Mouse (Mus musculus) ovary, adult 18-20 months (tissue): ENCODE measurements at regions not wholly inside any gene's neighbourhood (a gene's known extent, or its start where the extent isn't known, plus 50 kb on each side); places are given as distances from the start of the nearest gene placed in this dataset.
A peak's percentile ranks its signal among the peaks of the same experiment; 100 is the strongest.

Experiments
- DNase-seq: peaks from one replicate; pipeline ENCODE4 v3.0.0; 2022; ENCODE audit warnings: low spot score, mixed read lengths

DNA sequence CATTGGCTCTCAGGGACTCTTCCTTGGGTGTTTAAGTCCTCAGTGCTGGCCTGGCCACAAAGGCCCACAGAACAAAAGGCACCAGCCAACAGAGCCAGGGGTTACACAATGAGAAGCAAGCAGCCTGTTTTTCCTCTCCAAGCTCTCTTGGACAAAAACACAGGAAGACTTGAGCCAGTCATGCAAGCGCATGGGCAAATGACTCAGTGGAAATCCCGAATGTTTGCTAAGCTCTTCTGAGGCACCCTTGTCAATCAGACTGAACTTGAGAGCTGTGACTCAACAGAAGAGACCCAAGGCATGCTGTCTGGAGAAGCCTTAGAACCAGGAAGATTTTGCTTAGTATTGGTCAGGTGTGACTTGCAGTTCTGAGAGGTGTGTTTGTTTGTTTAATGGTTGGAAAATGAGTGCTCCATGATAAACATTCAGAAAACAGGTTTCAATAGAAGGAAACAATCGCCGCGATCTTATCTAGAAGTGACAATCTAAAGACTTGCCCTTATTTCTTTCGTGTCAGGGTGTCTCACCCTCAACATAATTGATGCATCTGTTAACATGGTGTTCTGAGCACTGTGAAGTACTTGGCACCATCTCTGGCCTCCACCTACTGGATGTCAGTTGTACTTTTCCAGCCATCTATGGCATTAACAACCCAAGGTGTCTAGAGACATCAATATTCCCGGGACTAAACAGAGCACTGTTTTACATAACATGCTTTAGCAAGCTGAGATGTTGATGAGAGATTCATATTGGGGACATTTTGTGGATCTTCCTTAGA, 124.0 kb upstream of the Tmc1 start:
- no peak for DNase-seq

DNA sequence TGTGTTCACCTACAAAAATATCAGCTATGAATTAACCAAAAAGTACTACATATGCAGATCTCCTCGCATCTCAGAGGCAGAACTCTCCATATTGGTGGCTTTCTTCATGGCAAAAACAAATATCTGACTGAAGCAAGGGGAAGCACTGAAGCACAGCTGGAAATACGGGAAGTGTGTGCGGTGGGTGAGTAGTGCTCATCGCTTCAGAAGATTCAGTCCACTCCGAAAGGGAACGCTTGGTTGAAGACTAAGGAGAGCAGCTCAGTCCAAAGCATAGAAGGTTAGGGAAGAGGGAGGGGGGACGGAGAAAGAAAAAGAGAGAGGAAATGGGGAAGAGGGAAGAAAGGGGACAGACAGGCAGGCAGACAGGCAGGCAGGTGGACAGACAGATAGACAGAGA, 114.4 kb upstream of the Tmc1 start:
- DNase-seq, result no peak

DNA sequence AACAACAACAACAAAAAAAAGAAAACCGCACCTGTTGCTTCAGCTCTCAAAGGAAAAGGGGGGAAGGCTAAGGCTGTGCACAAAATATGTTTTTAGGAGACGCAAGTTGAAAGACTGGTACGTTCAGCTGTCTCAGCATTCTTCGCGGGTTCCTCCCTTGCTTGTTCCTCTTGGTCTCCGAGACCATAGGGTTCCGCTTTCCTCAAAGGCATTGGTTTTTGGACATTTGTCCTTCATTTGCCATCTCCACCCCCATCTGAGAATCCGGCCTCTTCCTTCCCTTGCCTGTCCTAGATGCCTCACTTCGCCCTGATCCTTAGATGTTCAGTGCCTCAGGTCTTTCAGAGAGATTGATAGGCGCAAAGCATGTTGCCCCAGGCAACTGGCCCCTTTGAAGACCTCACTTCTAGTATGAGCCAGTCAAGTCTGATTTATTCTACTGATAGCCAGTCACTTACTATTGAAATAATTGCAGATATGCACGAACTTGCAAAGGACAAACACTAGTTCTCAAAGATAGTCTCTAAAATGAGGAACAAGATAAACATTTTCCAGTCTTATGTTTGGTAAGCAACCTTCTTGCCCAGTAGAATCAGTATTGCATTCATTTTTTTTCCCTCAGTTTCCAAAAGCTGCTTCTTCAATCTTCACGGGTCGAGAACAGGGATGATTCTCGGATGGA, 112.6 kb upstream of the Tmc1 start:
- no peak for DNase-seq

DNA sequence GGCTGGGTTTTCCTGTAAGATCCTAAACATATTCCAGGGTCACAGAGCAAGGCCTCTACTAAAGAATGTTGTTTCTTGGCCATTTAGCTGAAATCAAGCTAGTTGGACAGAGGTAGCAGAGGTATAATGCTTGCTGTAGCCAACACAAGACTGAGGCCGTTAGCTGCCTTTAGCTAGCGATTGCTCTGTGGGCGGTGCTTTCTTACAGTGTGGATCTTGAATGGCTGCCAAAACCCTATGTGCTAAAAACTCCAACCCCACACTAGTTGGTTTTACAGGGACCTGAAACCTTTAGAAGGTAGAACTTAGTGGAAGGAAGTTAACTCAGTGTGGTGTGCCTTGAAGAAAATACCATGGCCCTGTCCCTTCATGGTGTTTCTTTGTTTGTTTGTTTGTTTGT, 110.9 kb upstream of the Tmc1 start:
- no peak for DNase-seq

DNA sequence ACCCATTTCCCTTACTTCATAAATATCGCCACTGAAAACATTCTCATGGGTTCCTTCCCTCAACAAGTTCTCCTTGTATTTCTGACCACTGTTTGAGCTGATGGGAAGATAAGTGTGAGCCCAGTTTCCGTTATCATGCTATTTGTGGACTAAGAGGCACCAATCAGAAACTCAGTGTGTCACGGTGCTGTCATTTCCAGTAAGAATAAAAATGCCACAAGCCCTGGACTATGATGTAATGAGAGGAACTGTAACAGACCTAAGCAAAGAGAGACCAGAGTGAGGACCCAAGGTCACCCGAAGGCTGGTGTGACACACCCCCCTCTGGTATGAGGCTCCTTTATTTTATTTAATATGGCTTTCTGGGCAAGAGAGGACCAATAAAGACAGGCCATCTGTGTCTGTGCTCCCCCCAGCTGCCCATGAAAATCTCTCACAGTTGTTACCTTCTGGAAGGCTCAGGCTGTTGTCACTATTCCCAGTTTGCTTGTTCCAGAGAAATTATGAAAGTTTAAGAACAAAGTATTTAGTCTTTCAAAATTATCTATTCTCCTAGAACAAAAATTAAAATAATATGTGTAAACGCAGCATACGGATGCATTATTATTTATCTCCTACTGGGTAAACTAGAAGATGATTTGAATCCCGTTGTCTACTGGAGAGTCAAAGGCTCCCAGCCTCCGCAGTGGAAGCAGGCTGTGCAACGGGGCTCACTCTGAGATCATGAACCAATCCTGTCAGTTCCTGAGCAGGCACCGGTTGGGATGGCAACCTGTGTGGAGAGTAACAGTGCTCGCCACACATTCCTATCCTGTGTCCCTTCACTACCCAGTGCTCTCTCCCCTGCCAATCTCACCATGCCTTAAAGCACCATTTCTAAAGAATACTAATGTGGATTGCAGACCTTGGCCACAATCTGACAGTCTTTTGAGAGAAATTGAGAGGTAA, 99.9 kb upstream of the Tmc1 start:
- DNase-seq, result no peak

DNA sequence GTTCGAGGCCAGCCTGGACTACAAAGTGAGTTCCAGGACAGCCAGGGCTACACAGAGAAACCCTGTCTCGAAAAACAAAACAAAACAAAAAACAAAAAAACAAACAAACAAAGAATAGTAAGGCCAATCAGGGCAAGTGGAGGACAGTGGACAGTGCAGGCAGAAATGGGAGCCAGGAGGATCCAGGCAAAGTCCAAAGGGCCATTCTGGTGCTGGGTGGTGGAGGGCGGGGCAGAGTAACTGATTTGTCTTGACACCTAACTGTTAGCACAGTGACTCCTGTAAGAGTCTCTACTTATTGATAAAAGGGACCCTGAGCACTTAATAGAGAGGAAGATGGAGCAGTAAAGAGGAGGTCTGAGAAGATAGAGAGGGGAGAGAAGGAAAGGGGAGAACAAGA, 98.8 kb upstream of the Tmc1 start:
- no peak for DNase-seq

DNA sequence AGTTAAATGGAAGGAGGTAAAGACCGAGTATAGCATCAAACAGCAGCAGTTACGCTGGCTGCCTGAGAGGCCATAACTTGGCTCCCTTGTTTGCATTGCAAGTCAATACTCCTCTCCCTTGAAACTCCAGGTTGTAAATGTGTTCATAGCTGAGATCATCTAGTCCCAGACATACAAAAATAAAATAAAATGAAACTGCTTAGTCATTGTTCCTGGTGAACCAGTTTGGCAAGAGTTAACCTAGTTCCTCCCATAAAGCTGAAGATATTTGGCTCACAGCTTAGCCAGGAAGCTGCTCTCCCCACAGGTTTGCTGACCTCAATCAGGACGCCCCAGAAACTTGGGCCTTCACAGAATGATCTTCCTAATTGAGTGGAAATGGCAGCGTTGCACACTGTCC, 97.9 kb upstream of the Tmc1 start:
- no peak for DNase-seq

DNA sequence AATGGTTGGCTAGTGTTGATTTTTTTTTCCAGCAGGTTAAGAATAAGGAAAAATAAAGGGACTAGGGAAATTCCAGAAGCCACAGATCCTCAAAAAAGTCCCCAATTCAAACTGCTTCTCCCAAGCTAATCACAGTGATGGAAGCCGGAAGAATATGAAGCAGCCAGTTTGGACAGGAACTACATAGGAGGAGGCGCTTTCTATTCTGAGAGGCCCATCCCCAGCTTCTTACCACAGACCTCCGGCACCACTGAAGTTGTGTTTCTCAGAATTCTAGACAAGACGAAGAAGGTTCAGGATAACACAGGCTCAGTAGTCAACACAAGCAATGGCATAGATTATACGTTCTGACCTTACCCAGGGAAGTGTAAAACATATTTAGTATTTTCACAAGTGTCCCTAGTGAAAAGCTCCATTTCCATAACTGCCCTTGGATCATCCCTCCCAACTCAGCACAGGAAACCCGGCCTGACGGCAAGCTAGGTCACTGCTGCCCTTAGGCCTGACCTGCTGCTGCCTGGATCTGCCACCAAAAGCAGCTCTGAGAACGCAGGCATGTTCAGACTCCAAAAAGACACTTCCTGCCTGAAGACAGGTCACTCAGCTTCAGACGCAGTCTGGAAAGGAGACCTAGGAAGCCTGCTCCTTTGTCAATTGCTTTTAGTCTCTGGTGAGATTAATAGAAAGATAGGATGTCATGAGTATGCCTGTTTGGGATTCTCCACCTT, 97.2 kb upstream of the Tmc1 start:
- no peak for DNase-seq

DNA sequence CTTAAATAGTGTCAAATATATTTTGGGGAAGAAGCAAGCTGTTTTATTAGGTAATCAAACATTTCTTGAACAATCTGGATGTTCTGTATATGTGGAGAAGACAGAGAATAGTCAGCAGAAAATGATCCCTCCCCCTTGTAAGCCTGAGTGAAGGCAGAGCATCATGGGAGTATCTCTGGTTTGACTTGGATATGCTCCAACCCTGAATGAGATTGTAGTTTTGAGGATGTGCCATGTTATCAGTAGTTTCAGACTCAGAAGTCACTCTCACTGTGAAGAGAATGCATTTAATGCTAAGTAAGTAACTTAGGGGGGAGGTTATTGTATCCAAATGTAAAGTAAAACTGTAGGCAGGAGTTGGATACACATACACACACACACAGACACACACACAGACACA, 95.3 kb upstream of the Tmc1 start:
- no peak for DNase-seq

DNA sequence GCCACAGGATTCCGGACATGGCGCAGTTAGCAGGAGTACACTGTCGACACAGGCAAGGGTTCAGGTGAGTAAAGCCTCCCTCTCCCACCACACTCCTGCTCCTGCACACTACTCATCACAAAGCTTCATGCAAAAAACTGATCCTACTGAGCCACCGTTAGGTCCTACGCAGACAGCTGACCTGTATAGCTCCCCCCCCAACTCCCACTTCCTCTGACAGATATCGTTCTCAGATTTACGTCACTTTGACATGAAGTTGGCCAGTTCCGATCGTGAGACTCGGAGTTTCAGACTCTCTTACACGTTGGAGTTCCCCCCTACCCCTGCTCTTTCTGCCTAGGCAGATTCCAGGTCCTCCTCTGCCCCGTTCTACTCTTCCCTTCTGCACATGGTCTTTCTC, 91.6 kb upstream of the Tmc1 start:
- no peak for DNase-seq

DNA sequence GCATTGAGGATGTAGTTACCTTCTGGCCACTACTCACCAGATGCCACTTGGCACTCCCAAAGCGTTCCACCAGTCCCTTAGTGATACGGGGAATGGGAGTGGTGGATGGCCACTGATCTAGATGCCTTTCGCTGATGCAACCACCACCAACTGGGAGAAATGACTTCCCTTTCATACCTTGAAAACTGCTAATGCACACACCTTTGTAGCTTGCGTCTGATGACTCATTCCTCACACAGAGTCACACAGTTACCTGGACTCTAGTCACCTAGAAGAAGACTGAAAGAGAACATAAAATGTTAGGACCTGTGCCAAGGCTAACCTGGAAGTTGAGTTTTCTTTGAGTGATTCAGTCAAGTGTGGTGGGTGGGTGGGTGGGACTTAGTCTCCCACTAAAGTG, 90.0 kb upstream of the Tmc1 start:
- no peak for DNase-seq

DNA sequence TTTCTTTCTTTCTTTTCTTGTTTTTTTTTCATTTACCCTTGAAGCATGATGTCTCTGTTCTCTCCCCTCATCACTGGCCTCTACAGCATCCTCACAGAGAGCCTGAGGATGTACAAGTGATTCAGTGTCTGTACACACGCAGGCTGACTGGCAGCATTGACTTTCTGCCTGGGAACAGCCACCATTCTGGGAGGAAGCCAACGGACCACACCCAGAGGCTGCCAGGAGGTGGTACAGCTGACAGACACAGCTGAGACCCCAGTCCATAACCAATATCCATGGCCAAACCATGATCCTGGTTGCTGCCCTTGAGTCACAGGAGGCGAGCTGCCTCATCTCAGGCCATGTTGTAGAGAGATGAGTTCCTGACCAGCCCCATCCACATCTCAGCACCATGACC, 88.5 kb upstream of the Tmc1 start:
- no peak for DNase-seq

DNA sequence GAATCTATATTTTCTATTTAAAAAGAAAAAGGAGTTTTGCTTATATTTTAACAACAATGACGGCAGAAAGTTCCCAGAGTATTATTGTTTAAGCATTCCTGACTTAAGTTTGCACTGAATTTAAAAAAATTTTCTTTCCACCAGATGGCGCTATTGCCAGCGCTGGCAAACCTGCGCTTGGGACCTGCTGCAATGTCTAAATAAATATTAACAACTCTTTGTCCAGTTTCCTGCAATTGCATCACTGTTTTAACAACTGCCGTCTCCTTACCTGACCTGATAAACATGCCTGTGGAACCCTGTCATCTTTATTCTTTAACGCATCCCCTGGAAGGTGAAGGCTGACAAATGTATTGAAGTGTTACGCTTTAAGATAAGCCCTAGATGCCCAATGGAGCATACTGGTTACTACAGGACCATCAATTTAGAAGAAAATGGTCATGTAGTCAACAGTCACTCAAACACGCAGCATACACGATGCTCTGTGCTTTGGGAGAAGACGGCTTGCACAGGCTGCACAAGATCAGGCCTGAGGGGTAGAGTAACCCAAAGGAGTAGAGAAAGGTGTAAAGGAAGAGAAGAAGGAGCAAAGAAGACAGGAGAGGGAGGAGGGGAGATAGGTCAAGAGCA, 83.6 kb upstream of the Tmc1 start:
- DNase-seq, result no peak

DNA sequence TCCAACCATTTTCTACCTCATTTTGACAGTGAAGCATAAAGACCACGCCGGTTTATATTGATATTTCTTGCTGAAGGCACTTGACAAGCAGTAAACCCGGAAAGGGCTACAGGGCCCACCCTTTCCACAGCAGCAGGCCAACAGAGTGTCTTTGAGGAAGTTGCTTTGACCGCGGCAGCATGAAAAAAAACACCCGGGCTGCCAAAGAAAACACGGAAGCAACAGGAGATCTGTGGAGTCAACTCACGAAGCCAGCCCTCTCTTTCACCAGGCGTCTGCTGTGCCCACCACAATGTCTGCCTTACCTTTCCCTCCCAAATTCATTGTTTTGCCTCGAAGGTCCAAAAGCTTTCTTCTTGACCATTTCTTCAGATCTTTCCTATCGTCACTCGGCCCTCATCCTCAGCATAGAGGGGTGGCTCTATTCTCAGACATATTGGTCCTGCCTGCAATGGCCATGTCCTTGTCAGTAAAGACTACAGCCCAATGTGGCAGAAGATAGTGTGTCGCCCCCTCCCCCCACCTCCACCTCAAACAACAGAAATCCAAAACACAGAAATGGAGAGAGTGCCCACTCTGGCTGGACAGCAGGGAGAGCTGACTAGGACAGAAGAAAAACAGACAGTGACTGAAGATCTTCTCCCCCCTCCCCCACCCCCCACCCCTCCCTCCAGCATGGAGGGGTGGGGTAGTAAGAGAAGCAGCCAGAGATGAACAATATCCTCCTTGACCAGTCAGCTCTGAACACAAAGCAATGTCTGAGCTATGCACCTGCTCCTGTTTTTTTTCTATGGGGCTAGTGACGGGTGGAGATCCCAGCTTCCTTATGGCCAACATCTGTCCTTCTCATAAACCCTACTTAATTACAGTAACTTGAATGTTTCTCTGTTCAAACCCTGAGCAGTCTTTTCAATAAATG, 82.8 kb upstream of the Tmc1 start:
- DNase-seq, result peak; percentile 47

DNA sequence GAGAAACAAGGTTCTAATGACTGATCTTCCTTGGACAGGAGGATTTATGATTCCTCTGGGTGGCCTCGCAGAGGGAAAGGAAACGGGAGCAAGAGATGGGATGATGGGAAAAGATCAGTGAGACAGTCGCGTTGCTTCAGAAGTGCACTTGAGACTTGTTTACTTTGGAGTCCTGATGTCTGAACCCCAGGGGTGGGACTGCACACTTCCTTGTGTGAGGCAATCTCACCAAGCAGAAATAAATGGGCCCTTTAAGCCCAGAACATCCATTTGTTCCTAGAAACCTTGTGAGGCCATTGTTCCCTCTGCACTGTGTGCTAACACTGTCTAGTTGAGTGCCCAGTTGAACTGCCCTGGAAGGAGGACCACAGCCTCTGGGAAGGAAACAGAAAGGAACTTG, 81.5 kb upstream of the Tmc1 start:
- DNase-seq, result no peak

DNA sequence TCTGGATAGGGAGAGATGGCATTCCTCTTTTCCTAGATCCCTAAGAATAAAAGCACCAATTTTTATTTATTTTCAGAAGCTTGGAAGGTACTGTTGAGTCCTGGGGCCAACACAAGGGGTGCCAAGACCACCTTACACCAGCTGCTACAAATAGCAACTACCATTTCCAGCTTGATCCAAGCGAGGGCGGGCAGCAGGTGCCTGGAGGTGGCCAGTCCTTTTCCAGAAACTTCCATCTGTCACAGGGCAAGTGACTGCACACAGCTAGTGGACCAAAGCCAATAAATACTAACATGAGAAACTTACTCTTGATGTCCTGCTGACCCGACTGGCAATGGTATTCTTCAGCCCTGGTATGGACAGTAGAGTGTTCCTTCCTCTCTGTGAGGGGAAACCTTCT, 80.0 kb upstream of the Tmc1 start:
- DNase-seq, result no peak

DNA sequence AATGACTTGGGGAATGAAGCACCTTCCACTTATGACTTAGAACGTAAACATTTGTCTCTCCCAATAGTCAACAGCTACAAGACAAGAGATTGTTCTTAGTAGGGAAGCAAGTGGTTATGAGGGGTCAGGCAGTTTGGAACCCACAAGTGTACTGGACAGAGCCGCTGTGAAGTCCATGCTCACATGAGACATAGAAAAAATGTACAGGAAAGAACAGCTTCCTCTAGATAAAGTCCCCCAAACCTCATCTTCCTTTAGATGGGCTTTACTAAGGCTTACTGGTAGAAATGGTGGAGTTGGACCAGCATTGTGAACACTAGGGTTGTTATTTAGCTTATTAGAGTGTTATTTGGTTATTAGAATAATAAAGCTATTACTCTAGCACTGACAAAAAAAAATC, 78.6 kb upstream of the Tmc1 start:
- no peak for DNase-seq

DNA sequence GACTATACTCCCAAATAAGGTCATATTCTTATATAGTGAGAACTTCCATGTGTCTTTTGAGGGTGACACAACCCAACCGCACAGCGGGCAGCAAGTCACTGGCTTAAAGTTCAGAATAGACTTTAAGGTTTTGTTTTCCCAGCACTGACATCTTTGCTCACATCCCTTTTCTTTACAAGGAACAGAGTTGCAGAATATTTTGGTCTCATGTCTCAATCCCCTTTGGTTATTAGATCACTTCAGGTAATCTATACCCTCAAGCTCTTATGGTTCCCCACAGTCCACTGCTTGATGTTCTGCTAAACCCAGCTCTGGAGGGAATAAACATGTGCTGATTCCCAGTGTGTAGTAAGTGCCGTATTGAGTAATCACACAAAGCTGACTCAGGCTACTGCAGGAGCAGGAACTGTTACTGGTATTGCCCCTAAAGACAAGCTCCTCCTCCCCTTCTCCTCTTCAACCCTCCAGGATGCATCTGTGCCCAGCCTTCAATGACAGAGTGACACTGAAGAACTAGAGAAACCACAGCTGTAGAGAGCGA, 77.8 kb upstream of the Tmc1 start:
- no peak for DNase-seq

DNA sequence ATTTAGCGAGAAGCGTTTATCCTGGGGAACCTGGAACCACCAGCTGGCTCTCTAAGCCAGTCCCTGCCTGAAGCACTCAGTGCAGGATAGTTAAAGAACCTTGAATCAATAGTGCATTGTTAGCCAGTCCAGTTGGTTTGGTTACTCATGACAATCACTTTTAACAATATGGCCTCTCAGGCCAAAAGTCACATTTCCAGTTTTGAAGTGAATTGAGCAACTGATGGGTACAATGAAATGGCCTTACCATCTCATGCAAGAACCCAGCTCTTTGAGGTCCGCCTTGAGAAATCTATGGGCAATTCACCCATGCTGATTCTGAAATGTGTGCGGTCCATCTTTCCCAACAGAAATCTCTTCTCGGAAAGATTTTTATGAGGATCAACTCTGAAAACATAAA, 77.0 kb upstream of the Tmc1 start:
- DNase-seq, result no peak

DNA sequence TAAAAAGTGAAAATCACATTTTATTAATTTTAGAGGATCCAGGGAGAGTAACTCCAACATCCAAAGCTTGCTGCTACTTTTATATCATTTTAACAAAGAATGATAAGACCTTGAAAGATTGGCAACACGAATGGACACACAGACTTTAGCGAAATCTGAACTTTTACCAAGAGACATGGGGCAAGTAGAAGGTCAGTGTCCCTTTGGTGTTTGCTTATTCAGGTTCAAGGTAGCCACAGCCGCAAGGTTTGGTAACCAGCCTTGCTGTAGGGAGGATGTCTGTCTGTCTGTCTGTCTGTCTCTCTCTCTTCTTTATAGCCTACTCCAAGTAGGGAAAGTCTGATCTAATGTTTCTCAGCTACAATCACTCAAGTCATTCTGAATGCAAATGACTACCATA, 75.0 kb upstream of the Tmc1 start:
- DNase-seq, result no peak
